Mouse (Mus musculus): ENCODE measurements at regions not wholly inside any gene's neighbourhood (a gene's known extent, or its start where the extent isn't known, plus 50 kb on each side); places are given as distances from the start of the nearest gene placed in this dataset.
A peak's percentile ranks its signal among the peaks of the same experiment; 100 is the strongest.

DNA sequence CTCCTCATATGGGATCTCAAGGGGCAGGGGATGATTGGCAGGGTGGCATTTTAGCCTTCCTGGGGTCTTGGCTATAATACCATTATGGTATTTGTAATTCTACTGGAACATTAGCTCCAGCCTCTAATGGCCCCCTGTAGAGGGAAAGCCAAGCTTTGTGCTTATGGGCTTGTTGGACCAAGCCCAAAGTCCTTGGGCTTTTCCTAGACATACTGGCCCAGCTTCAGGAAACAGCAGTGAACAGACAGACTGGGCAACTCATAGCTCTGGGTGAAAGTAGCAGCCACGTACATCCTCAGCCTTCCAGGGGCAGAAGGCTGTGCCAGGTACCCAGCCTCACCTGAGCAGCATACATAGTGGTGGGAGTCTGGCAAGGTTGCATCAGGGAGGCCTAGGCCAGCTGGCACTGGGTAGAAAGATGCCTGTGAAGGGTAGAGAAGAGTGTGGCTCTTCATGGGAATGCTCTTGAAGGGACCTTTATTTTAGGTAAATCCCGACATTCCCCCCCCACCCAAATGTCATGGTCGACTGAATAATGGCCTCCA lies 108.1 kb upstream of the Neo1 start:
- no peak overlapping the region for H3K4me2 ChIP-seq (ENCODE audit: low read depth, low read length)
- 81% methylated on average over 3 of the region's 3 CpGs for WGBS
- H3K27ac ChIP-seq (replicated peaks; ENCODE audit: low read depth, low read length): no peak overlapping the region
- no peak for ATAC-seq (replicated peaks; ENCODE audit: insufficient number of reproducible peaks, low FRiP score, low TSS enrichment, low read depth)
- DNase-seq (ENCODE audit: low spot score): no peak
- no peaks in the 10 kb centered on the region for H3K4me1 ChIP-seq (ENCODE audit: control insufficient read depth, insufficient read depth, low read length)
- no peaks in the 10 kb centered on the region for H3K36me3 ChIP-seq (replicated peaks; ENCODE audit: control insufficient read depth, insufficient read depth, low read depth, low read length)
- H3K4me3 ChIP-seq (ENCODE audit: low read depth, low read length): no peak overlapping the region
- no peak overlapping the region for H3K9ac ChIP-seq (replicated peaks; ENCODE audit: low read length)
- H3K27me3 ChIP-seq (ENCODE audit: control insufficient read depth, insufficient read depth, low read length): no peaks in the 10 kb centered on the region
- H3K9me3 ChIP-seq (replicated peaks; ENCODE audit: control insufficient read depth, low read length): no peaks in the 10 kb centered on the region

DNA sequence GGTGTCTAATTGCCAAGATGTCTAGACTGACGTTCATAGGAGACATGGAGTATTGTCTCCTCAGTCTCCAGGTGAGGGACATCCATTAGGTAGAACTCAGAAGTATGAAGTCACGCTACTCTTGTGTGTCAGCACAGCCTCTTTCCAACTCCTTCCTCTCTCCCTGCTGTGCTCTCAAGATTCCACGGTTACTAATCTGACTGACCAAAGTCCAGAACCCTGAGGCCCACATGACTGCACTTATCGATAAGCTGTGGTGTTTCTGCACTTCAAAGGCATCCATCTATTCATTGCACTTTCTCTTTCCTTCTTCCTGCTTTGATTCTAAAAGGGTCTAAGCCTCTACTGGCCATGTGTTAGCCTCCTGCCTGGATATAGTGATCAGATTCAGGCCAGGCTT lies 107.4 kb upstream of the Neo1 start:
- WGBS: 90% methylated on average over 4 of the region's 4 CpGs
- no peaks in the 10 kb centered on the region for H3K4me1 ChIP-seq (ENCODE audit: control insufficient read depth, insufficient read depth, low read length)
- H3K9me3 ChIP-seq (replicated peaks; ENCODE audit: control insufficient read depth, low read length): no peaks in the 10 kb centered on the region
- H3K36me3 ChIP-seq (replicated peaks; ENCODE audit: control insufficient read depth, insufficient read depth, low read depth, low read length): no peaks in the 10 kb centered on the region
- ATAC-seq (replicated peaks; ENCODE audit: insufficient number of reproducible peaks, low FRiP score, low TSS enrichment, low read depth) (no peak), DNase-seq (ENCODE audit: low spot score) (no peak)
- H3K9ac ChIP-seq (replicated peaks; ENCODE audit: low read length): no peak overlapping the region
- no peak overlapping the region for H3K4me3 ChIP-seq (ENCODE audit: low read depth, low read length)
- H3K27me3 ChIP-seq (ENCODE audit: control insufficient read depth, insufficient read depth, low read length): no peaks in the 10 kb centered on the region
- no peak overlapping the region for H3K27ac ChIP-seq (replicated peaks; ENCODE audit: low read depth, low read length)
- H3K4me2 ChIP-seq (ENCODE audit: low read depth, low read length): no peak overlapping the region

GRCm38 (mm10) chr9:59134171-59135041 lies 98.2 kb upstream of the Neo1 start:
- ATAC-seq (replicated peaks; ENCODE audit: insufficient number of reproducible peaks, low FRiP score, low TSS enrichment, low read depth) (peak; percentile 91), DNase-seq (ENCODE audit: low spot score) (peak; percentile 83)
- H3K9ac ChIP-seq (replicated peaks; ENCODE audit: low read length): no peak overlapping the region; the same call in 1 of the 2 replicates
- no peaks in the 10 kb centered on the region for H3K9me3 ChIP-seq (replicated peaks; ENCODE audit: control insufficient read depth, low read length)
- H3K27me3 ChIP-seq (ENCODE audit: control insufficient read depth, insufficient read depth, low read length): no peaks in the 10 kb centered on the region
- no peaks in the 10 kb centered on the region for H3K4me1 ChIP-seq (ENCODE audit: control insufficient read depth, insufficient read depth, low read length)
- peak overlapping the region; percentile 57 for H3K27ac ChIP-seq (replicated peaks; ENCODE audit: low read depth, low read length)
- no peak overlapping the region; the same call in 1 of the 2 replicates for H3K4me2 ChIP-seq (ENCODE audit: low read depth, low read length)
- WGBS: 25% methylated on average over 15 of the region's 15 CpGs
- H3K4me3 ChIP-seq (ENCODE audit: low read depth, low read length): no peak overlapping the region
- H3K36me3 ChIP-seq (replicated peaks; ENCODE audit: control insufficient read depth, insufficient read depth, low read depth, low read length): no peaks in the 10 kb centered on the region

GRCm38 (mm10) chr9:59129699-59130340 lies 93.6 kb upstream of the Neo1 start:
- Histone ChIP-seq H3K4me1 (ENCODE audit: control insufficient read depth, insufficient read depth, low read length) (no peaks in the 10 kb centered on the region), H3K36me3 (replicated peaks; ENCODE audit: control insufficient read depth, insufficient read depth, low read depth, low read length) (no peaks in the 10 kb centered on the region), H3K4me2 (ENCODE audit: low read depth, low read length) (no peak overlapping the region), H3K27me3 (ENCODE audit: control insufficient read depth, insufficient read depth, low read length) (no peaks in the 10 kb centered on the region), H3K27ac (replicated peaks; ENCODE audit: low read depth, low read length) (no peak overlapping the region), H3K9ac (replicated peaks; ENCODE audit: low read length) (no peak overlapping the region), H3K9me3 (replicated peaks; ENCODE audit: control insufficient read depth, low read length) (no peaks in the 10 kb centered on the region), H3K4me3 (ENCODE audit: low read depth, low read length) (no peak overlapping the region)
- 89% methylated on average over 9 of the region's 9 CpGs for WGBS
- DNase-seq (ENCODE audit: low spot score): no peak
- no peak for ATAC-seq (replicated peaks; ENCODE audit: insufficient number of reproducible peaks, low FRiP score, low TSS enrichment, low read depth)

- H3K4me2 ChIP-seq (ENCODE audit: low read depth, low read length): no peak overlapping the region
- no peaks in the 10 kb centered on the region for H3K4me1 ChIP-seq (ENCODE audit: control insufficient read depth, insufficient read depth, low read length)
- H3K9me3 ChIP-seq (replicated peaks; ENCODE audit: control insufficient read depth, low read length): no peaks in the 10 kb centered on the region
- H3K36me3 ChIP-seq (replicated peaks; ENCODE audit: control insufficient read depth, insufficient read depth, low read depth, low read length): no peaks in the 10 kb centered on the region
- H3K27ac ChIP-seq (replicated peaks; ENCODE audit: low read depth, low read length): no peak overlapping the region
- DNase-seq (ENCODE audit: low spot score) (no peak), ATAC-seq (replicated peaks; ENCODE audit: insufficient number of reproducible peaks, low FRiP score, low TSS enrichment, low read depth) (no peak)
- H3K27me3 ChIP-seq (ENCODE audit: control insufficient read depth, insufficient read depth, low read length): no peaks in the 10 kb centered on the region
- H3K4me3 ChIP-seq (ENCODE audit: low read depth, low read length): no peak overlapping the region
- 89% methylated on average over 1 of the region's 1 CpGs for WGBS
- no peak overlapping the region for H3K9ac ChIP-seq (replicated peaks; ENCODE audit: low read length)
Measured at GRCm38 (mm10) chr9:59129252-59129651, 93.0 kb upstream of the Neo1 start.

- H3K4me1 ChIP-seq (ENCODE audit: control insufficient read depth, insufficient read depth, low read length): no peaks in the 10 kb centered on the region
- H3K9ac ChIP-seq (replicated peaks; ENCODE audit: low read length): no peak overlapping the region
- H3K9me3 ChIP-seq (replicated peaks; ENCODE audit: control insufficient read depth, low read length): no peaks in the 10 kb centered on the region
- 85% methylated on average over 2 of the region's 2 CpGs for WGBS
- DNase-seq (ENCODE audit: low spot score) (no peak), ATAC-seq (replicated peaks; ENCODE audit: insufficient number of reproducible peaks, low FRiP score, low TSS enrichment, low read depth) (no peak)
- no peak overlapping the region for H3K4me3 ChIP-seq (ENCODE audit: low read depth, low read length)
- no peaks in the 10 kb centered on the region for H3K36me3 ChIP-seq (replicated peaks; ENCODE audit: control insufficient read depth, insufficient read depth, low read depth, low read length)
- no peaks in the 10 kb centered on the region for H3K27me3 ChIP-seq (ENCODE audit: control insufficient read depth, insufficient read depth, low read length)
- H3K27ac ChIP-seq (replicated peaks; ENCODE audit: low read depth, low read length): no peak overlapping the region
- H3K4me2 ChIP-seq (ENCODE audit: low read depth, low read length): no peak overlapping the region
Measured at GRCm38 (mm10) chr9:59128023-59128422, 91.8 kb upstream of the Neo1 start.

DNA sequence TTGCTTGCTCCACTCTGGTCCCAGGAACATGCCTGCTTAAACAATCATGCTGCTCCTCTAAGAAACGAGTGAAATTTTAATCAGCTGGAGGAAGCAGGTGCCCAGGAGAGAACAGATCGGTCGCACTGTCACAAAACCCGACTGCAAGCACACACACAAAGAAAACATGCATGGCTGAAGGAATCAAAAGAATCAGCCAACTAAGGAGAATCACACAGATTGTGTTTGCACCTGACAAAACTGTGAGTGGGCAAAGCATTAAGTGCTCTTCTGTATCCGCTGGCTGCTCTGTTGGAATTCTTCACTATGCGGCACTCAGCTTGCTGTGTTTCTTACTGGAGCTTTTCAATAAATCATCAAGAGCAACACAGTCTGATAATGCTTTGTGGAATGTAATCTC lies 89.6 kb upstream of the Neo1 start:
- no peaks in the 10 kb centered on the region for H3K36me3 ChIP-seq (replicated peaks; ENCODE audit: control insufficient read depth, insufficient read depth, low read depth, low read length)
- ATAC-seq (replicated peaks; ENCODE audit: insufficient number of reproducible peaks, low FRiP score, low TSS enrichment, low read depth): no peak
- no peaks in the 10 kb centered on the region for H3K27me3 ChIP-seq (ENCODE audit: control insufficient read depth, insufficient read depth, low read length)
- no peak overlapping the region for H3K4me2 ChIP-seq (ENCODE audit: low read depth, low read length)
- WGBS: 79% methylated on average over 6 of the region's 6 CpGs
- no peak overlapping the region for H3K9ac ChIP-seq (replicated peaks; ENCODE audit: low read length)
- H3K27ac ChIP-seq (replicated peaks; ENCODE audit: low read depth, low read length): no peak overlapping the region
- no peaks in the 10 kb centered on the region for H3K9me3 ChIP-seq (replicated peaks; ENCODE audit: control insufficient read depth, low read length)
- no peaks in the 10 kb centered on the region for H3K4me1 ChIP-seq (ENCODE audit: control insufficient read depth, insufficient read depth, low read length)
- H3K4me3 ChIP-seq (ENCODE audit: low read depth, low read length): no peak overlapping the region
- DNase-seq (ENCODE audit: low spot score): no peak

DNA sequence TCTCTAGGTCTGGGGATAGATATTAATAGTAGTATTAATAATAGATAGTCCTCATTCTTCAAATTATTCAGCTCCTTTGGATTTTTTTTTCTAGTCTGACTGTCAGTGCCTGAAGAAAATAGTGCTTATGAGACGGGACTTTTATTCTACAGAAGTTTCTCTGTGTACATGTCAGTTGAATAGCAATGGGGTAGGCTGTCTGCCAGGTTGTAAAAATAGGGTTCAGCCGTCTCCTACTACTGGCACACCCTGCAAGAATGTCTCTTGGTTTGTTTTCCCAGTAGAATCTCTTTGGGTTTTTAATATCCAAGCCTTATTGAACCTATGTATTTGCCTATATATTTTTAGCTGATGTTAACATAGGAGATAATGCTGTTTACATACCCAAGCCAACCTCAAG lies 80.3 kb upstream of the Neo1 start:
- no peak for ATAC-seq (replicated peaks; ENCODE audit: insufficient number of reproducible peaks, low FRiP score, low TSS enrichment, low read depth)
- Histone ChIP-seq H3K4me1 (ENCODE audit: control insufficient read depth, insufficient read depth, low read length) (no peaks in the 10 kb centered on the region), H3K4me3 (ENCODE audit: low read depth, low read length) (no peak overlapping the region), H3K9ac (replicated peaks; ENCODE audit: low read length) (no peak overlapping the region), H3K9me3 (replicated peaks; ENCODE audit: control insufficient read depth, low read length) (no peaks in the 10 kb centered on the region), H3K36me3 (replicated peaks; ENCODE audit: control insufficient read depth, insufficient read depth, low read depth, low read length) (no peaks in the 10 kb centered on the region), H3K4me2 (ENCODE audit: low read depth, low read length) (no peak overlapping the region), H3K27ac (replicated peaks; ENCODE audit: low read depth, low read length) (no peak overlapping the region), H3K27me3 (ENCODE audit: control insufficient read depth, insufficient read depth, low read length) (no peaks in the 10 kb centered on the region)
- 75% methylated on average over 2 of the region's 2 CpGs for WGBS
- DNase-seq (ENCODE audit: low spot score): no peak
